Mouse (Mus musculus) MEL (cell line): ENCODE results near the gene Tnfsf12.

Experiments
- EP300 ChIP-seq, 2 experiments: IDR thresholded peaks; 2 replicates each; pipeline ENCODE4 v1.6.1; 2011; ENCODE audit warnings: improper control_type of control experiment in 2 of 2, low read length in 2 of 2, low read depth in 1 of 2, mild to moderate bottlenecking in 1 of 2
- HCFC1 ChIP-seq: IDR thresholded peaks from 2 replicates; pipeline ENCODE4 v1.6.1; 2012; ENCODE audit warnings: low read depth, mild to moderate bottlenecking, inconsistent platforms, low read length, improper control_type of control experiment, moderate library complexity
- JUND ChIP-seq: IDR thresholded peaks from 2 replicates; pipeline ENCODE4 v1.6.1; 2011; ENCODE audit warnings: low read depth, mild to moderate bottlenecking, improper control_type of control experiment, low read length
- MAFK ChIP-seq: IDR thresholded peaks from 2 replicates; pipeline ENCODE4 v1.6.1; 2011; ENCODE audit warnings: low read depth, mild to moderate bottlenecking, low read length, improper control_type of control experiment, borderline replicate concordance
- MYC ChIP-seq: IDR thresholded peaks from 2 replicates; pipeline ENCODE4 v1.6.1; 2011; ENCODE audit warnings: low read depth, mild to moderate bottlenecking, low read length, improper control_type of control experiment, moderate library complexity
- POLR2A ChIP-seq, 2 experiments: IDR thresholded peaks; 2 replicates each; pipeline ENCODE4 v1.6.1; 2011 to 2012; ENCODE audit warnings: low read length in 2 of 2, mild to moderate bottlenecking in 2 of 2, control low read depth in 1 of 2, improper control_type of control experiment in 1 of 2, low read depth in 1 of 2, moderate library complexity in 1 of 2; ENCODE audit not compliant: control insufficient read depth in 1 of 2, insufficient read depth in 1 of 2, poor library complexity in 1 of 2
- RCOR1 ChIP-seq: IDR thresholded peaks from 2 replicates; pipeline ENCODE4 v1.6.1; 2012; ENCODE audit warnings: low read depth, mild to moderate bottlenecking, inconsistent platforms, low read length, improper control_type of control experiment
- SIN3A ChIP-seq: IDR thresholded peaks from 2 replicates; pipeline ENCODE4 v1.6.1; 2012; ENCODE audit warnings: low read length, improper control_type of control experiment, inconsistent platforms
- ZKSCAN1 ChIP-seq: IDR thresholded peaks from 2 replicates; pipeline ENCODE4 v1.6.1; 2012; ENCODE audit warnings: low read depth, mild to moderate bottlenecking, inconsistent platforms, low read length, improper control_type of control experiment, moderate library complexity

DNA sequence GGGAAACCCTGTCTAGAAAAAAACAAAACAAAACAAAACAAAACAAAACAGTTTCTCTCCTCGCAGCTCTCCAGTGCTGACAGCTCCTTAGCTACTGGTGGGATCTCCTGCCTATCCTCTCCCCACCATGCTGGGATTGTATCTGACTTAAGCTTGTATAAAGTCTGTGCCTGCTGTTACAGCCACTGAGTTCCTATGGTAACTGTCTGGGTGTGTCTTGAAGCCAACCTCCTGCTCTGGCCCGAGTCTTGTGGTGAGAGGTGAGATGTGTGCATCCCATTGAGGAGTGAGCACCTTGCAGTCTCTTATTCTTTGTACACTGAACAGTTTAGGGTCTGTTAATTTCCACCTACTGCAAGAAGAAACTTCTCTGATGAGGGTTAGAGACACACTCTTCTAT lies 27.4 kb upstream of the Tnfsf12 start:
- TF ChIP-seq EP300 (IDR thresholded peaks at IDR 0.05; ENCODE audit: low read depth in 1 of 2, low read length in 2 of 2): no peak
- TF ChIP-seq HCFC1: no peak
- TF ChIP-seq POLR2A (IDR thresholded peaks at IDR 0.05; ENCODE audit: control insufficient read depth in 1 of 2, insufficient read depth in 1 of 2, low read depth in 1 of 2, low read length in 2 of 2, poor library complexity in 1 of 2): no peak
- no peak for TF ChIP-seq SIN3A
- no peak for TF ChIP-seq RCOR1
- TF ChIP-seq ZKSCAN1: no peak
- no peak for TF ChIP-seq JUND
- no peak for TF ChIP-seq MAFK
- TF ChIP-seq MYC: no peak
